Mouse (Mus musculus): Measurements from ENCODE around the gene Dio3.

The Dio3 gene

DNA sequence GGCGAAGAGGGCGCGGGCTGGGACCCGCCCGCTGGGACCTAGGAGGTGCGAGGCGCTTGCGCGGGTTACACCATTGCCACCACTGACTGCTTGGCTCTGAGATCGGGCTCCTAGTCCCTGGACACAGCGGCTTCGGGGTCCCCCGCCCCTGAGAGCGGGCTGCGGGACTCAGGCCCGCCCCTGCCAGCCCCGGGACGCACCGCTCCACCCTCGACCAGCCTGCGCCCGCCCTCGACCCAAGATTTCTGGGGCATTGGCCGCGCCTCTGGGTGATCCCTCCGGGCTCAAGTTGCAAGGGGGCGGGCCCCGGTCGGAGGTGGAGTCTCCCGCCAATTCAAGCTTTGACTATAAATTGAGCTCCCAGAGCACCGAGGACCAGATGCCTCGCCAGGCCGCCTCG is at the start of gene Dio3:
Gene Dio3 (plus strand): TSS at position 216 of the 400 bp plus-strand sequence.
- in situ Hi-C loops (cut with MseI, MboI): no loop called here

DNA sequence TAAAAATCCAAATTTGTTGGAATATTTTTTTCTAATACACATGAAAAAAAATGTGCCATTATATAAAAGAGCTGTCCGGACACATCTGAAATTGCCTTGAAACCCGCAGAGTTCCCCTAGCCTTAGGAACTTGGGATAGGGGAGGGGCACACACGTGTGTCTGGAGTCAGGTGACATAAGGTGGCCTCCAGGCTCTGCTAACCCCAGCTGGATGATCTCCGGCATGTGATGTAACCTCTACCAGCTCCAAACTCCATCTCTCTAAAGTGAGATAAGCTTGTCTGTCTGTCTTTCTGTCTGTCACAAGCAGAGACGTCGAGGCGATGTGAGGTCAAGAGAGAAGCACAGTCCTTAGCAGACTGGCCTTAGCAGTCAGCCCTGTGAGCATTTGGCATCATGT is 48.6 kb upstream of the Dio3 start:
- in situ Hi-C loops (cut with MseI, MboI): no loop called here

DNA sequence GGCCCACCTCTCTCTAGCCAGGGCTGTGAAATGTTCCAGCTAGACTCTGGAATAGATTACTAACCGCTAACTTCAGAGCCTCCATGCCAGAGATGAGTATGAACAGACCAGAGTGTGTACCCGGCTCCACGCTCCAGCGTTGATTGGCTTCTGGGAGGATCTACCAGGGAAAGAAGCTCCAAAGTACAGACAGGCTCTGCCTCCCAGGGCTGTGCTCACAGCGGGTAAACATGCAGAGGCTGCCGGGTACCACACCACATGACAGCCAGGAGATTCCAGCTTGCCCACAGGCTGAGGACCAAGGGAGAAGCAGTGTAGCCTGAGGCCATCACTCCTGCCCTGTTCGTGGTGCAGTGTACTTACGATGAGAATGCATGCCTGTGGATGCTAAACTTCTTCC is 48.1 kb upstream of the Dio3 start:
- in situ Hi-C loops (cut with MseI, MboI): no loop called here

DNA sequence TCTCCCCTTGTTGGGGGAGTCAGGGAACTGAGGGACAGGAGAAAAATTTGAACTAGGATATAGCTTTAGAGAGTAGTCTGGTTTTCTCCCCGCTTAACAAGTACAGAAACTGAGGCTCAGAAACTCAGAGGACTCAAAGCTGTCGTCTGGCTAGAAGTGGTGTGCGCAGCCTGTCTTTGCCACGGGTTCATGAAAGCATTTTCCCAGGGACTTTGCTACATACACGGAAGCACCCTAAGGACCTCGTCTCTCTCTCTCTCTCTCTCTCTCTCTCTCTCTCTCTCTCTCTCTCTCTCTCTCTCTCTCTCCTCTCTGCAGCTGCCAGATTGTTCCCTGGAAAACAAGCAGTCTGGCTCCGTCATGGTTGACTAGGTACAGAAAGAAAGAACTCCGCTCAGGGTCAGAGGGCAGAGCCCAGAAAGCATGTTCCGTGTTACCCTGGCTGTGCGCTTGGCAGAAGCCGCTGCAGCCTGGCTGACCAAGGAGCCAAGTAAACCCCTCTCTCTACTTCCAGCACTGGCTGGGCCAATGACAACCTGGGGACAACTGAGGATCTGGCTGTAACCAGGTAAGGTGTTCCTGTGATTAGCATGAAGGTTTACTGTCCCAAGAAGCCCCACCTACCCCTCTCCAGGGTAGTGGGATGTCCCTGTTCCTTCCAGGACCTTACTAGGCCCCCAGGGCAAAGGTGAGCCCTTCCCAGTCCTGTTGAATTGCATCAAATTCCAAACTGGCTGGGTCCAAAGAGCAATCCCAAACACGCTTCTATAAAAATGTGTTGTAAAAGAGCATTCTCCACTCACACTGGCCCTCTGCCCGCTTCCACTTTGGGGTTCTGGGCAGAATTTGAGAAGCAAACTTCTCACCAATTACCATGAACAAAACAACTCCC is 46.9 kb upstream of the Dio3 start:
- in situ Hi-C loops (cut with MseI, MboI): no loop called here

DNA sequence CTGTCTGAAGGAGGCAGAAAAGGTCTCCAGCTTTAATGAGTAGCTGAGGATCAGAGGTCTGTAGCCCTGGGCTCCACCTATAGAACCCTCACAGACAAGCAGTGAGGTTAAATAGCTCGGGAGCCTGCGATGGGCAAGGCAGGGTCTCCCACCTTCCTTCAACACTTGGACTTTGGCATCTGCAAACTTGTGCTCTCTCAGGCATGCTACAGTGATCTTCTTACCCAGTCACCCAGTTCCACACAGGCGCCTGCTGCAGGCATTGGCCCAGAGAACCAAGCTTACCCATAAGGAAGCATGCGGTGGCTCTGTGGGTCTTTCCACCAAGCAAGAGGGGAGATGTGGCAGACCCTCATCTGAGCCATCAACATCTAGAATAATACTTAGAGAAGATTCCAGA is 43.0 kb upstream of the Dio3 start:
- in situ Hi-C loops (cut with MseI, MboI): no loop called here

DNA sequence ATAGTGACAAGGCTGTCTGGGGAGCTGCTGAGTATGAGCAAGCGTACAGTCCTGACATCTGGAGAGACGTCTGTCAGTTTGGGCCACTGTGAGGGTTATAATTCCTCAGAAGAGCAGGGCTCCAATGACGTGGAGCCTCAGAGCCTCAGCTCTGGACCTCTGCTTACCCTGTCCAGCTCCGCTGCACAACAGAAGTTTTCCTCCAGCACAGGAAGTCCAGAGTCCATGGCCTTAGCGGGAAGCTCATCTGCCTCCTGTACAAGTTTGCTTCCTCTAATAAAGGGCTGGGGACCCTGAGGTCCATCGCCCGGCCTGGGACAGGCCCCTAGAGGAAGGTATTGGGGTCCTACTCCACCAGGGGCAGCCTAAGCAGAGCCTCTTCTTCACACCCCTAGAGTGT is 41.8 kb upstream of the Dio3 start:
- in situ Hi-C loops (cut with MseI, MboI): no loop called here

DNA sequence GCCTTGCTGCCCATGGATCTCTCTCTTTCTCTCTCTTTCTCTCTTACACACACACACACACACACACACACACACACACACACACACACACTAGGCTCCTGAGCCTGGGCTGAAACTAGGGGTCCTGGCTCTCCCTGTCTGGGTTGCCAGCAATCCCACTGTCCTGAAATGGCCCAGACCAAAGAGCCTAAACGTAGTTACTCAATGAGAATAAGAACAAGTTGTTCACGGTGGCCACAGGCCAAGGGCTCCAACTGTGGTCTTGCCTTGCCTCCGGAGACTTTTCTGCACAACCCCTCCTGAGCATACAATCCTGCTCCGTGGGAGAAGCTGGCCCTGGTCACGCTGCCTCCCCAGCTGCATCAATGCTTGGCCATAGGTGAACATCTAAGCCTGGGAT is 39.5 kb upstream of the Dio3 start:
- in situ Hi-C loops (cut with MseI, MboI): no loop called here

DNA sequence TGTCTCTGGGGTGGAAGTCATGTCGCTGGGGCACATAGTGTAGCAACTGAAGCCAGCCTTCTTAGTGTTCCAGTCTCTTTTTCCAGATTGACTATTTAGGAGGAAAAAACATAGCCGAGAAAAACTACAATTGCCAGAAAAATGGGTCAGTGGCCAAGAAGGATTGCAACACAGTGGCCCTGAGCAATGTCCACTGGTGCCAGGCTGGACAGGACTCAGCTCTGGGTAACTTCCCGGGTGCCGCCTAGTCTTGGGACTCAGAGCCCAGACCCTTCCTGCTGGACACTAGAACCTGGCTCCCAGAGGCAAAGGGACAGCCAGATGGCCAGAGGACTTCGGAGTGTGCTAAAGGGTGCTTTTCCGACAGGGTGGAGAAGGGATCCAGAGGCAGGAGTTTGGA is 34.3 kb upstream of the Dio3 start:
- in situ Hi-C loops (cut with MseI, MboI): no loop called here

DNA sequence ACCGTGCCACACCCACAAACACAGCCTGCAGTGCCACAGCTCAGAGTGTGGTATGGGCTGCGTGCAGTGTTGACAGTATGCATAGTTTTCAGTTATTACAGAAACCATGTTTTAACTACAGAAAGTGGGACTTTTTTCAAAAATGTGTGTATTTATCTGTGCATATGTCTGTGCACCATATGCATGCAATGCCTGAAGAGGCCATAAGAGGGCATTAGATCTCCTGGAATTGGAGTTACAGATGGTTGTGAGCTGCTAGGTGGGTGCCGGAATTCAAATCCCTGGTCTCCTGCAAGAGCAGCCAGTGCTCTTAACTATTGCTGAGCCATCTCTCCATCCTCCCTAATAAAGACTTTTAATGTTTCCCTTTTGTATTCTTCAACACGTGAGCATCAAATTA is 33.4 kb upstream of the Dio3 start:
- in situ Hi-C loops (cut with MseI, MboI): no loop called here

DNA sequence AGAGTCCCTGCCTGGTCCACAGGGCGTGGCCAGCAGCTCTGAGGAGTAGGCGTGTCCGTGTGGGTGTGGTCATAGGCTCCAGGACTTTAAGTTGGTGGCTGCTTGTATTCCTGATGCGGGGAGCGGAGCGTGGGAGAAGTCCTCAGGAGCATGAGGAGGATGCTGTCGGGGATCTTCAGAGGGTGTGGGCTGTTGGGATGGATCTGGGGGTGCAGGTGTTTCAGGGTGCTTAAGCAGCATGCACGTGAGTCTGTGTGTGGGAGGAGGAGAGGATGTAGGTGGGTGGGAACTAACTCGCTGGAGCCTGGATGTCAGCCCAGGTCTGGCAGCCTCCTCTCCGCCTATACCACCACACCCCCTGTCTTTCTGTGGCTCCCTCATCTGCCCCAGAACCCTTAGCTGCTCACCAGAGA is 26.7 kb upstream of the Dio3 start:
- in situ Hi-C loops (cut with MseI, MboI): no loop called here

DNA sequence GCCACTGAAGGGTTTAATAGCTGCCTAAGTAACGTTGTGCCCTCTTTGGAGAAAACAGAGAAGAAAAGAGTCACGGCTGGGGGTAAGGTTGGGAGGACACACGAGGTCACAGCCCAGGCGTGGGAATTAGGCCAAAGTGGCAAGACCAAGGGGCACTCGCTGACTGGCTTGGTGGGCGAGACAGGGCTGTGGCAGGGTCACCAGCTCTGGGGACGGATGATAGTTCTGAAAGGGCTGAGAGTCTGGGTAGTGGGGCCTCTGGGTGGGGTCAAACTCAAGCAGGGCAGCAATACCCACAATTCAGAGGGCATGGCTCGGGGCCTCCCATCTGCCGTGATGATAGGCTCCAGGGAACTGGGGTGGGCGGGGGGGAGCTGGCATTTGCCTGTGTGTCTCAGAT is 23.1 kb upstream of the Dio3 start:
- in situ Hi-C loops (cut with MseI, MboI): no loop called here

DNA sequence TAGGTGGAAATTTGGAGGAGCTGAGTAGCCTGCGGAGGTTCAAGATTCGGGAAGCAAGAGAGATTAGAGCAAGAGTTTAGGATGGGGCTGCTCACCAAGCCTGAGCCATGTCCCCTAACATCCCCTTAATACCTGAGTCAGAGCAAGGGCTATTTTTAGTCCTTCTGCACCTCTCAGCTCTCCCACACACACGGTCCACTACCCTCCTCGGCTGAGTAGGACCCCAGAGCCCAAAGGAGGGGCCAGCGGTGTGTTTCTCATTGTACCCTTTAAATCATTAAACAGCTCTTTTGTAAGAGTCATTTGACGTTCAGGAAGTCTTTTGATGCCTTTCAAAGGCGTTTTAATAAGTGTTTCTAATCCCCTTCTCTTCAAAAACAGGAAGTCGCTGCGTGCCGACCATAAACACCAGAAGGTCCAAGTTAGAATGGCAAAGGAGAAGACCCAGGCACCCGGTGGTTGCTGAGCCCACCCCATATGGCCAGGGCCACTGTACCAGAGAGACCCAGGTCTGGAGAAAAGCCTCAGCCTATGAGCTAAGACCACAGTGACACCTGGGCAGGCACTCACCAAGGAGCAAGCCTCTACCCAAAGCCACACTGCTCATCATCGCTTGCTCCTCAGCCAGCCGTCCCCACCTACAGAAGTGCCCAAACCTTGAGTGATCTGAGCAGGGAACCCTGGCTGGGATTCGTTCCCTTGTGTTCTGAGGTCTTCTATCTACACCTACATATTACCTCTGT is 22.2 kb upstream of the Dio3 start:
- in situ Hi-C loops (cut with MseI, MboI): no loop called here

DNA sequence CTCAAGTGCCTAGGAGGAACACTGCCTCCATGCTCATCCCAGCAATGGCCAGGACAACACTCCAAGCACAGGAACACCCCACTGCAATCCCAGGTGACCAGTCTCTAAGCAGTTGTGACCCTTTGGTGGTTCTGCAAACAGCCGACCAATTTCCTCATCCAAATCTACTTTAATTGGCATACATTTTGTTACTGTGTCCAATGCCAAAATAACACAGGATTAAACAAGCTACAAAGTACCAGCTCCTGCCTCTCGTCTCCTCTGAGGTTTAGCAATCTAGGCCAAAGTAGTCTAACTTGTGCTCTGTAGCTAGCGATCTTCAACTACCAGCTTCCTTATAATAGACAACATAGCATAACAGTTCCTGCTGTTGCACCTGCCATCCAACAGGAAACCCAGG is 10.6 kb upstream of the Dio3 start:
- in situ Hi-C loops (cut with MseI, MboI): no loop called here

DNA sequence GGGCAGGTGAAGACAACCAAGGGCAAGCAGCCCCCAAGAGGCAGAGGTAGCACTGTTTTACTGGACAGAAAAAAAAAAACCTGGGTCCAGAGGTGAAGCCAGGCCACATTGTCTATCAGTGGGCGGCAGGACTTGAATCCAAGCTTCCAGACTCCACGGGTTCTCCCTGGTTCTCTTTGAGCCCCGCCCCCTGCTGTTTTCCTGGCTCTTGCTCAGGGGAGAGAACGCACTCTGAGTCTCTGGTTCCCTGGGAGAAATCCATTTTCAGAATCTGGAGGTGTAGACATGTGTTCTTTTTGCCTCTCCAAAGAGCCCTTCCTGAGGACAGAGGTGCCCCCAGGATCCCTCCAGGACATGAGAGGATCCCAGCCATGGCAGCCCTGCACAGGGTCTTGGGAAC is 9.2 kb upstream of the Dio3 start:
- in situ Hi-C loops (cut with MseI, MboI): no loop called here

DNA sequence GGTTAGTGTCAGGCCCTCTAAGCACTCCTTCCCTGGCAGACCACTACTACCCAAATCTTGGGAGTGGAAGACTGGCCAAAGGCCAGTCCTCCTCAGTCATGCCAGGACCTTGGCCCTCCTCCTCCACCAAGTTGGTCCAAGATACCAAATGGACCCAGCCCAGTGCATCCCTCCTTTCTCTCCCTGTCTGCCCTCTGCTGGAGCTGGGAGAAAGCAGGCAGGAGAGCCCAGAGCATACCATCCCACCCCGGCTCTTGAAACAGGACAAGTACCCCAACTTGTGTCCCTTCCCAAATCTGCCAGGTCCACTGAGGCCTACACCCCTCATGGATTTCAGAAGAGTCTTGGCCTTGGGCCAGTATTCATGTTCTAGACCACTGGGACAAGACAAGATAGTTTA is 2.8 kb upstream of the Dio3 start:
- in situ Hi-C loops (cut with MseI, MboI): no loop called here

DNA sequence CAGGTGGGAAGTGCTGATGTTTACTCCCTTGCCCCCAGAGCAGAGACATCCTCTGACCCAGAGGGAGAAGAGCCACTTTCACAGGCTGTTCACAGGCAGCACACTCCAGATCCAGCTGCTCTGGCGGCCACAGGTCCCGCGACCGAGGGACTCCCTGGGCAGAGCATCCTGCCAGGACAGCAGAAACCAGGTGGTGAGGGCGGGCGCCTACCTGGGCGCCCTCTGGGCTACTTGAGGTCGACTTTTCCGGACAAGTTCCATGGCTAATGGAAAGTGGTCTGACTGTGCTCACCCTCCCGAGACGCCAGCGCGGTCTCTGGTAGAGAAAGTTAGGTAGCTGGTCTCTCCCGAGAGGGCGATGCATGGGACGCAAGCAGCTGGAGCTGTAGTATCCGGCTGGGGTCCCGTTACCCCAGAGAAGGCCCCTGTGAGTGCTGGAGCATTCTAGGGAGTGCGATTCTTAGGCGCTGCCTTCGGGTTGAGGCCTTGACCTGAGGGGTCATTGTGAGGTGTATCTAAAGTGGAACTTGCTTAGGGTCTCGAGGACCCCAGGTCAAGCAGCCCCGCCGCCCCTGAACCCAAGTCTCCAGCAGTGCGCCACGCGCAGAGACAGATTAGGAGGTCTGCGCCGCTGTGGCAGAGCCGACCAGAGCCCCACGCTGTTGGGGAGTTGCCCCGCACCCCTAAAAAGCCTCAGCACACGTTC is 1.5 kb upstream of the Dio3 start:
- in situ Hi-C loops (cut with MseI, MboI): no loop called here

DNA sequence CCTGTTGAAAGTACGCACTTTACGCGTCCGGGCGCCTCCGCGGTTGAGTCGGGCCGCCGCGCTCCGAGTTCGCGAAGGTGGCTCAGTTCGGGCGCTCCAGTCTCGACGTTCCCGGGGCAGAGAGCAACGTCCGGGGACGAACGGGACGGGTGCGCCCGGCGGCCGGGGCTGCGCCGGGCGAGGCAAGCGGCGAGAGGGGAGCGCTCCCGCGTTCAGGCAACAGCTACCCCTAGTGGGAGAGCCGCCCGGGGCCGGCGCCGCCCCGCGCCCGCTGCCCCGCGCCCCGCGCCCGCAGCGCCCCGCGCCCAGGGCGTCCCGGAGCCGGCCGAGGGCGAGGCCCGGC is 932 bp upstream of the Dio3 start:
- in situ Hi-C loops (cut with MseI, MboI): no loop called here

DNA sequence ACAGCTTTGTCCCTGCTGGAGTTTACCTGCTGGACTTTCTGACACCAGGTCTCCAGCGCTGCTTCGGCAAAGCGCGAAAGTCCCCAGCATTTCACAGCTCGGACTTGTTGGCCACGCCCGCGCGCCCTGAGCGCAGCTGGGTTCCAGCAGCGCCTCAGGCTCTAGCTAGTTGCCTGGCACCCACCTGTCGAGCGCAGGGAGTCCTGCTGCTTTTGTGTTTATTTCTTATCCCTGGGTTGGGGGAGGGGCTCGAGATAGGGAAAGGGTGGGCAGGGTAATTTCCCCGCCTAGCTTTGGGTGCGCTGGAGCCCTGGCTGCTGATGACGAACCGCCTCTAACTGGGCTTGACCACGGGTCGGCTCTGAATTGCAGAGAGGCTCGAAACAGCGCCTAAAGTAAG is 1.5 kb downstream of the Dio3 start:
- in situ Hi-C loops (cut with MseI, MboI): no loop called here

DNA sequence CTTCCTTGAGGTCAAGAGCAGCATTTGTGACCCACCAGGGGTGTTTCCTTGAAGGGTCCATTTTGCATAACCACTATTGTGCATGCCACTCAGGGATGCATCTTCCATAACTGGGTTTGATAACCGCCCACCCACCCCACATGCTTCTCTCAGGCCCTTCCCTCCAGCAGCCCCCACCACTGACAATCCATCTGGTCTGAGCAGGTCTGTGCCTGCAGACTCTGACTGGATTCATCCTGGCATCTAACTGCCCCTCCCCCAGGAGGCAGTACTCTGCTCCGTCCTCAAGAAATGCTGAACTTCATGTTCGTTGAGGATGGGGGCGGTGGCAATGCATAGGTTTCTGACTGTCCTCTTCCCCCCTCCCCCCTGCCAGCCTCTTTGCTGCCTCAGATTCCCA is 4.9 kb downstream of the Dio3 start:
- in situ Hi-C loops (cut with MseI, MboI): no loop called here

DNA sequence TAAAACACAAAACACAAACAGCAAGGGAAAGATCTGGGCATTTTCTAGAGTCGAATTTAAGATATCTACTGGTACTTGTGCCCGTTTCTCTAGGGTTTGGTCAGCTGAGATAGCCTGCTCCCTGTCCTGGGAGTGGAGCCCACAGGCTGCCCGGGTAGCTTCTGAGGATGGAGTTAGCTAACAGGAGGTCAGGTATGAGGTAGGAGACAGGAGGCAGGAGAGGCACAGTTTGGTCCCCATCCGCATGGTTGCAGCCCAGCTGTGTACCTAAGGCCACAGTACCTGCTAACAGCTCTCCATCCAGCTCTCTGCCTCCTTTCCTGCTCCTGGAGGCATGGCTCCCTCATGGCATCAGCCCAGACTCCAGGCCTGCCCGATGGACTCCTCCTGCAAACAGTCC is 13.9 kb downstream of the Dio3 start:
- in situ Hi-C loops (cut with MseI, MboI): no loop called here

DNA sequence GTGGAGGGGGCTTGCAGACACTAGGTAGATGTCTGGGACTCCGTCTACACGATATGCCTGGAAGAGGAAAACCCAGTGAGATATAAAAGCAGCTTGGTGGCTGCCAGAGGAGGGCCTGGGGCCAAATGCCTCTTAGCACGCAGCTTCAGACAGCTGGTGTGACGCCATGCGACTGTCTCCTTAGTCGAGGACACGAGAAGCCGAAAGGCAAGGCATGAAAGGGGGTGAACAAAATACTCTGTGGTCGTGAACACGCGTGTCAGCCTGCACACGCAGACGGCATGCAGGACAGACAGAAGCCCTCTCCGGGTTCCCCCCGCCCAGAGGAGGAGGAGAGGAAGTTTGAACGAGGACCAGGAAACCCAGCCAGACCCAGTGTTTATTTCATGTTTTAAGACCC is 16.0 kb downstream of the Dio3 start:
- in situ Hi-C loops (cut with MseI, MboI): no loop called here

DNA sequence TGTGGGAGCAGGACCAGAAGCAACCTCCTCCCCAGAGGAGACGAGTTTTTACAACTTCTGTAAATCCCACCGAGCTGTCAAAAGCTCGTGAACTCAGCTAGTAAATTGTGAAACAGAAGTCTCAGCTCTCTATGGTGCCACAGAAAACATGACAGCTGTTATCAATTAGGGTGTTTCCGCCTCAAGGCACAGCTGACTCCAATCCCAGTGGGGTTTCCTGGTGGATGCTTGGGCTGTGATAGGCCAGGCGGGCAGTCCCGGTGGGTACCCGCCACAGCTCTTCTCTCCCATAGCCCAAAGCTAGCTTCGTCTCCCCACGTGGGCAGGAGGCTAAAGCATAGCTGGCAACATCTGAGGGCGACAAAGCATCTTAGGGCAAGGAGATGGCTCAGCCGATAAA is 19.8 kb downstream of the Dio3 start:
- in situ Hi-C loops (cut with MseI, MboI): no loop called here

DNA sequence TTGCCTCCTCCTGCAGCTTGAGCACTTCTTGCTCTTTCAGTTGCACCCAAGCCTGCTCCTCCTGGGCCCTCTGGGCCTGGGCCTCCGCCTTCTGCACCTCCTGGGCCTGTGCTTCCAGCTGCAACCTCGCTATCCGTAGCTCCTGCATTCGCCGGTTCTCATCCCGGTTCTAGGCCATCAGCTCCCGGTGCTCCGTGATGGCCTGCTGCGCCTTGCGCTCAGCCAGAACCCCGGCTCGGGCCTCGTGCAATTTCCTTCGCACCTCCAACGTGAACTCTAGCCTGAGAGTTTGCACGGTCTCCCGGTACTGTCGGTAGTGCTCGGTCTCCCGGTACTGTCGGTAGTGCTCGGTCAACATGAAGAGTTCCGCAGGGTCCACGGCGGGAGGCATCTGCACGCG is 40.8 kb downstream of the Dio3 start:
- in situ Hi-C loops (cut with MseI, MboI): no loop called here
